Mouse (Mus musculus) thymus, adult 2 months (tissue): ENCODE measurements around the gene G6pc. TPM values are rescaled to one million over a fixed set of nuclear protein-coding genes. Genes with fewer than 3 reads are reported as not detected.
"Not testable (repeated sequence)": the region's sequence is repeated elsewhere in the genome, so short reads cannot be mapped to it uniquely, and the experiment has no call there.

ENCODE experiments used
- DNase-seq: peaks from one replicate; pipeline ENCODE4 v3.0.0; 2021
- H3K27ac ChIP-seq: fragments of 200-500 bp; 2 replicates; pipeline ENCODE4 v1.5.1; 2012; ENCODE audit warnings: low read length, control low read depth; ENCODE audit not compliant: control insufficient read depth, insufficient read depth
- H3K27me3 ChIP-seq: fragments of 200-500 bp; 2 replicates; pipeline ENCODE4 v1.6.1; 2012; ENCODE audit warnings: mild to moderate bottlenecking, low read length, moderate library complexity, mixed read lengths; ENCODE audit not compliant: control insufficient read depth, insufficient read depth
- H3K36me3 ChIP-seq: fragments of 200-500 bp; 2 replicates; pipeline ENCODE4 v1.6.1; 2012; ENCODE audit warnings: mild to moderate bottlenecking, low read length, moderate library complexity; ENCODE audit not compliant: control insufficient read depth, insufficient read depth
- H3K4me1 ChIP-seq: fragments of 200-500 bp; replicated peaks from 2 replicates; pipeline ENCODE4 v1.6.1; 2012; ENCODE audit warnings: low read length; ENCODE audit not compliant: control insufficient read depth, insufficient read depth
- H3K4me3 ChIP-seq: fragments of 200-500 bp; 2 replicates; pipeline ENCODE4 v1.5.1; 2012; ENCODE audit warnings: mild to moderate bottlenecking, low read length, control low read depth, moderate library complexity; ENCODE audit not compliant: control insufficient read depth, insufficient read depth
- CTCF ChIP-seq: fragments of 200-500 bp; IDR thresholded peaks from 2 replicates; pipeline ENCODE4 v1.5.1; 2012; ENCODE audit warnings: mild to moderate bottlenecking, control low read depth, low read length, moderate library complexity, borderline replicate concordance; ENCODE audit not compliant: control insufficient read depth, poor library complexity, insufficient read depth; ENCODE audit errors: extremely low read depth
- POLR2A ChIP-seq: fragments of 200-500 bp; IDR thresholded peaks from 2 replicates; pipeline ENCODE4 v1.6.1; 2012; ENCODE audit warnings: mild to moderate bottlenecking, low read length, control low read depth, moderate library complexity; ENCODE audit not compliant: control insufficient read depth, poor library complexity, insufficient read depth; ENCODE audit errors: extremely low read depth
- WGBS: fragments of 180-500 bp; shearing (Covaris S2); methylation state at CpG from one replicate; pipeline ENCODE4 v1.1.7; 2018; 5-methylcytosine and 5-hydroxymethylcytosine counted together
- polyA plus RNA-seq: library from polyadenylated mRNA; depleted of rRNA; stranded (reverse); fragments of >200 nt; gene quantifications from 2 replicates; pipeline ENCODE4 v1.2.3, GENCODE M21; 2012

Gene G6pc
- polyA plus RNA-seq, 1 experiment, result 0.15 TPM

DNA sequence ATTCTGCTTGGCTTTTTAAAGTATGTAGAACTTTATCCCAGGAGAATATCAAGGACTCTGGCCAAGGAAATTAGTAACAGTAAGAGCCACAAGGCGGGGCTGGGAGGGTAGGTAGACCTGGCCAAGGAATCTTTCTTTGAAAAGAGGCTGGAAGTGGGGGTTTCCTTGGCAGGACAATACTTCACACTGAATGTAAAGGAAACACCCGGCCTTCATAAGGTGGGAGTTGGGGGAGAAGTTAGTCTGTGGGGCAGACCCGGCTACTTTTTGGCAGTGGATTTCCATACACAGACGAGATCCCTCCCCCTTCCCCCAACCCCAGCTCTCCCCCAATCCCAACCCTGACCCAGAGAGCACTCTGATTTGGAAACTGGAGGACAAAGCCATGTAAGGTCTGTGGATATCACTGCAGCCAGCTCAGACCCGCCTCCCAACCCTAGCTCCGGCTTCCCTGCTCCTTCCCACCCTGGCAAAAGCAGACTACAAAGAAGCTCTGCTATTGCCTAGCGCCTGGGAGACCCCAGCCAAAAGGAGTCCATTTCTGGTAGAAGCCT lies 36.9 kb upstream of the G6pc start, which contains the start of gene Aoc3:
Aoc3 (plus strand) TSS at position 235 of the 554 bp plus-strand sequence.
- TF ChIP-seq CTCF (no peak), POLR2A (no peak)
- WGBS, result 85% methylated on average over 7 of the region's 7 CpGs
- H3K27ac ChIP-seq, result no peak within 1 kb of the TSS
- no peak for DNase-seq
- H3K36me3 ChIP-seq, result peaks cover 7% of the 10 kb centered on the region; the same call in 1 of the 2 replicates
- H3K4me3 ChIP-seq, result no peak within 1 kb of the TSS
- no peaks in the 10 kb centered on the region for H3K4me1 ChIP-seq
- no peaks in the 10 kb centered on the region for H3K27me3 ChIP-seq

DNA sequence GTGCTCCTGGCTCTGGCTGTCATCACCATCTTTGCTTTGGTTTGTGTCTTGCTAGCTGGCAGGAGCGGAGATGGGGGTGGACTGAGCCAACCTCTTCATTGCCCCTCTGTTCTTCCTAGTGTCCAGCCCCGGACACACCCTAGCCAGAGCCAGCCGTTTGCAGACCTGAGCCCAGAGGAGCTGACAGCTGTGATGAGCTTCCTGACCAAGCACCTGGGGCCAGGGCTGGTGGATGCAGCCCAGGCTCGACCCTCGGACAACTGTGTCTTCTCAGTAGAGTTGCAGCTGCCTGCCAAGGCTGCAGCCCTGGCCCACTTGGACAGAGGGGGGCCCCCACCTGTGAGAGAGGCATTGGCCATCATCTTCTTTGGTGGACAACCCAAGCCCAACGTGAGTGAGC lies 36.4 kb upstream of the G6pc start:
- DNase-seq, H3K27ac ChIP-seq, H3K4me1 ChIP-seq, H3K27me3 ChIP-seq, H3K4me3 ChIP-seq, H3K36me3 ChIP-seq: not testable (repeated sequence)
- 85% methylated on average over 6 of the region's 6 CpGs for WGBS

GRCm38 (mm10) chr11:101332537-101332936 lies 34.8 kb upstream of the G6pc start:
- Histone ChIP-seq H3K27me3 (no peaks in the 10 kb centered on the region), H3K4me3 (no peak overlapping the region), H3K27ac (no peak overlapping the region), H3K36me3 (no peaks in the 10 kb centered on the region), H3K4me1 (peaks cover 2% of the 10 kb centered on the region)
- TF ChIP-seq POLR2A (no peak), CTCF (no peak)
- no peak for DNase-seq
- WGBS, result 86% methylated on average over 3 of the region's 3 CpGs

- Histone ChIP-seq H3K4me3 (no peak overlapping the region), H3K36me3 (no peaks in the 10 kb centered on the region), H3K4me1 (peaks cover 5% of the 10 kb centered on the region), H3K27ac (no peak overlapping the region), H3K27me3 (no peaks in the 10 kb centered on the region)
- 84% methylated on average over 10 of the region's 10 CpGs for WGBS
- no peak for DNase-seq
- TF ChIP-seq POLR2A (no peak), CTCF (no peak)
Observed at GRCm38 (mm10) chr11:101334023-101334422, 33.3 kb upstream of the G6pc start.

DNA sequence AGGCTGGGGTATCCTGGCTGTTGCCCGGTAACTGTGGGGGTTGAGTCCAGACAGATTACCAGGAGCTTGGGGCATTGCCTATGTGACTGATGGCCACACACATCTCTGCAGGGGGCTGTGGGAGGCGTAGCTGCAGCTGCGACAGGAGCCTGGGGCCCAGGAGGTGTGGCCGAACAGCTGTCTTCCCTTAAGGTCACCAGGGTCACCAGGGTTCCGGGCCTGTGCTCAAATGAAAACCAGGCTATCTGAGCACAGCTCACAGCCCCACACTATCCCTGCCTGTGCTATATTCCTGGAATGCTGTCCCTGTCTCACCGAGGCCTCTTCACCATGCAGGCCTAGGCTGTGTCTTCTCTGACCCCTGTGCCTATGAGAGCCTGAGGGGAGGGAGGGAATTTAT lies 32.8 kb upstream of the G6pc start:
- TF ChIP-seq POLR2A (no peak), CTCF (no peak)
- WGBS, result 77% methylated on average over 6 of the region's 6 CpGs
- DNase-seq, result no peak
- H3K4me1 ChIP-seq, result peaks cover 5% of the 10 kb centered on the region
- no peaks in the 10 kb centered on the region for H3K27me3 ChIP-seq
- no peaks in the 10 kb centered on the region for H3K36me3 ChIP-seq
- H3K4me3 ChIP-seq, result no peak overlapping the region
- no peak overlapping the region for H3K27ac ChIP-seq

DNA sequence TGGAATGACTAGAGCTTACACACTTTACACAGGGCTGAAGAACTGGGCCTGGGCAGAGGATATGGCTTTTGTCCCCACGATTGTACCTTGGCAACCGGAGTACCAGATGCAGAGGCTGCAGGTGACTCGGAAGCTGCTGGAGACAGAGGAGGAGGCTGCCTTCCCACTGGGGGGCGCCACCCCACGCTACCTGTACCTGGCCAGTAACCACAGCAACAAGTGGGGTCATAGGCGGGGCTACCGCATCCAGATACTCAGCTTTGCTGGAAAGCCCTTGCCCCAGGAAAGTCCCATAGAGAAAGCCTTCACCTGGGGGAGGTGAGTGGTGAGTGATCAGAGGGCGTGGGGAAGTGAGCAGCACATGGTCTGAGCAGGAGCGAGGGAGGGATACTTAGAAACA lies 31.7 kb upstream of the G6pc start:
- Histone ChIP-seq H3K4me3 (no peak overlapping the region), H3K27me3 (no peaks in the 10 kb centered on the region), H3K27ac (no peak overlapping the region), H3K4me1 (peaks cover 5% of the 10 kb centered on the region), H3K36me3 (no peaks in the 10 kb centered on the region)
- no peak for TF ChIP-seq CTCF
- no peak for TF ChIP-seq POLR2A
- 93% methylated on average over 9 of the region's 9 CpGs for WGBS
- no peak for DNase-seq

DNA sequence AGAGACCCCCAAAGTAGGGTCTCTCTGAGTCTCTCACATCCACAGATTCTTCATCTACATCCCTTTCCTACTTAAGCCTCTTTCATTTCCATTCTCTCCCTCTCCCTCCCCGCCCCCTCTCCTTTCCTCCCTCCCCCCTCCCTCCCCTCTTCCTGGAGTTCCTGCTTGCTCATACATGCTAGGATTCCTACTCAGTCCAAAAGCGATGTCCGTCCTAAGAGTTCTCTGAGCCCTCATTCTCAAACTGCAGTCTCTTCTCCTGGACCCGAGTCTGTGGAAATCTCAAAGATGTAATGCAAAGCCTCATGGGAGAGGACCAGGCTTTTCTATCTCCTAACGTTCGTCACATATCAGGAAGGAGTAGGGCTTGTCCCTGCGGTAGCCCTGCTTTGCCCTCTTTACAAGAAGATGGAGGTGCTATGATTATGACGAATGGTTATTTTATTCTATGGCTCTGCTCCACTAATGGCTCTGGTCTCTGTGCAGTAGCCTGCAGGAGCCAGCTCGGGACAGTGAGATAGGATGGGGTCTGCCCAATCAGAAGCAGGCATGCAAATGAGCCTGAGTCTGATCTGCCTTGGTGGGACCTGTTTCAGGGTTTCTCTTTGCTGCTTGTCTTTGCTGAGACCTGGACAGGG lies 29.1 kb upstream of the G6pc start:
- DNase-seq, result no peak
- 6% methylated on average over 9 of the region's 9 CpGs for WGBS
- no peak overlapping the region for H3K4me3 ChIP-seq

More for the DNA sequence above, 29.1 kb upstream of the G6pc start:
- TF ChIP-seq CTCF (no peak), POLR2A (no peak)
- Histone ChIP-seq H3K27ac (no peak overlapping the region), H3K4me1 (peaks cover 5% of the 10 kb centered on the region), H3K36me3 (no peaks in the 10 kb centered on the region), H3K27me3 (no peaks in the 10 kb centered on the region)
